Mouse (Mus musculus): ENCODE measurements around the gene 9530068E07Rik.

The 9530068E07Rik gene

DNA sequence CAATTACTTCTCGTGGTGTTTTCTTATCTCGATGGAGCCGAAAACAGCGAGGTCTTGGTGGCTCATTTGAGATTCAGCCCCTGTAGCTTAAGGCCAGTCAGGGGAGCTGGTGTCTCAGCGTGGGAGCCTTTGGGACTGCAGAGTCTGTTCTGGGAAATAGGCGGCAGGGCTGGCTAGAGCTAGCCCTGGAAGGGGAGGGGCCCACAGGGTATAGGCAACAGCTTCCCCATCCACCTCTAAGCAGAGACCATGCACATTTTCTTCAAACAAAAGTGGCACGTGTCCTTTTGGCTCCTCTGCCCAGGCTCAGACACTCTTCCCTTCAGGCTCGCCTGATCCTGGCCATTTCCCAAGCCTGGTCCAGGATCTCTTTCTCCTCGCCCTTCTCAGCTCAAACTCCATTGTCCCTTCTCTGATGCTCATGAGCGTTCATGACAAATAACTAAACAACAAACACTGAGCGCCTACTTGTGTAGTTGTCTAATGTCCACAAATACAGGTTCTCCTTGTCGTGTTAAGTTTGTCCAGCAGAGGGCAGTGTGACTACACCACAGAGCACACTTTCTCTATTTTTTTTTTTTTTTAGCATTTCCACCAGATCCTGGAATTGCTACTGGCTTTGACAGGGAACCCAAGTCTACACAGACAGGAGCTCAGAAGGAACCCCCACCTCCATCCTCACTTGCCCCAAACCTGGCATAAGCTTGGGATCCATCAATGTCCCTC lies 25.0 kb downstream of the 9530068E07Rik start:
- in situ Hi-C loops (cut with MboI, MseI) = no loop called here

DNA sequence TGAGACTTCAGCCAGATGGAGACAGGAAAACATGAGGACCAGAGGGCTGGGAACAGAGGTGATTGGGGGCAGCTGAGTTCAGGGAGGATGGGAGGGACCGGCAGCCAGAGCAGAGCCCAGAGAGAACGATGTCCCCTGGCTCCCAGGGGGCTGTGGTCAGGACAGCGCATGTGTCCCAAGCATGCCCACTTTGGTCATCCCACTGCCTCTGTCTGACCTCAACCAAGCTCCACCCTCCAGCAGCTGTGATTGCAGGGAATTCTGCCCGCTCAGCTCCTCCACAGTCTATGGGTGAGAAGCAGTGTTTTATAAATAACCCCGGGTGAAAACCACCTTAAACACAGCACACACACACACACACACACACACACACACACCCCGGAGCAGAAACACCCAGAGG lies 33.2 kb downstream of the 9530068E07Rik start:
- in situ Hi-C loops (cut with MboI, MseI) = no loop called here

DNA sequence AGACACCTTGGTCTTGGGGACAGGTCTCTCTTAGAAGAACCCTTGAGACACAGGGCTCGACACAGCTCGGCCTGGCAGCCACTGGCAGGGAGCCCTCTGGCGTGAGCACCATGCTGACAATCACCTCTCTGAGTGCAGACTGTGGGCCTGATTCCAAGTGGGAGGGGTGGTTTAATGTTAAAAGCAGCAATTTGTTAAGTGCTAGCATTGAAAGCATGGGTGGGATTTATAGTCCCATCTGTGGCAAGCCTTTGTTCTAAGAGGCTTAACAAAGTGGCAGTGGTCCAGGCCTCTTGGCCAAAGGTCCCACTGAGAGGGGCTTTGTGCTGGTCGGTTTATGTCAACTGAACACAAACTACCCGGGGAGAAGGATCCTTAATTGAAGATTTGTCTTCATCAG lies 35.4 kb downstream of the 9530068E07Rik start:
- in situ Hi-C loops (cut with MboI, MseI) = loop anchor here (10.0 kb wide), 1 partner anchor 203 kb away; no protein-coding TSS in a partner anchor

DNA sequence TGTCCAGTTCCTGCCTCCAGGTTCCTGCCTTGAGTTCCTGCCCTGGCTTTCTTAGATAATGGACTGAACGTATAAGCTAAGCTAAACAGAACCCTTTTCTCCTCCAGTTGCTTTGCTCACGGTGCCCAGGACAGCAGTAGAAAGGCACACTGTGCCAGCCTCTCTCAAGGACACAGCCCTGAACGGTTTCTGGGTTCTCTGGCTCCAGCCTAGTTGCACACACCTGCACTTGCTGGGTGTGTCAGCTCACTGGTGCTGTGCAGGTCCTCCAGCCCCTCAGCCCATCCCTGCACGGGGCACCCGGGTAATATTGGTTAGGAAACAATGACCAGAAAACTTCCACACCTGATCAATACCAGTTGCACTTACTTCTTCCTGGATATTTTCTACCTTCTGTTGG lies 35.9 kb downstream of the 9530068E07Rik start:
- in situ Hi-C loops (cut with MboI, MseI) = loop anchor here (10.0 kb wide), 1 partner anchor 203 kb away; no protein-coding TSS in a partner anchor

DNA sequence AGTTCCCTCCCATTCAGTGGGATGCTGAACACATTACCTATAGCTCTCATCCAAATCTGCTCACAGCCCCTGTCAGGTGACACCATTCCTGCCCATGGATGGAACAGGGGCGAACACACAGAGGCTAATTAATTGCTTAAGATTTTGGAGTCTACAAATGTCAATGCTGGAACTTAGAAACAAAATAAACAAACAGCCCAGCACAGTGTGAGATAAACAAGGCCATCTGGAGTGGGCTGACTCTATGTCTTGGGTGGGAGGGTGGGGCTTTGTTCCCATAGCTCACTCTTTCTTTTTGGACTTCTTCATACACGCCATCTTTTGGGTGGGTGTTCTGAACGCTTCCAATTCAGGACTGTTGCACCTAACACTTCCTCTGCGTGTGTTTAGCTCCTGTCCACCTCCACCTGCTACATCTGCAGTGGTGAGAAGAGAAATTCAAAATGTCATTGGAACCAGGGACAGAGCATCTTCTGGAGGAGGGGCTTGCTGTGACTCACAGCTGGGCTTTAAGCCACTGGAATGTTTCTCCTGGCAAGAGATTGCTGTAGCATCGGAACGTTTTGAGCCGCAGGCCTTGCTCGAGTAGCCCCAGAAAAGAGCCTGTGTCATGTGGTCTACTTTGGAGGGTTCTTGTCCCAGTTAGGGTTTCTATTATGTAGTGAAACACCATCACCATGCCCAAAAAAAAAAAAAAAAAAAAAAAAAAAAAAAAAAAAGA lies 37.0 kb downstream of the 9530068E07Rik start:
- in situ Hi-C loops (cut with MboI, MseI) = loop anchor here (10.0 kb wide), 1 partner anchor 202 kb away; no protein-coding TSS in a partner anchor

DNA sequence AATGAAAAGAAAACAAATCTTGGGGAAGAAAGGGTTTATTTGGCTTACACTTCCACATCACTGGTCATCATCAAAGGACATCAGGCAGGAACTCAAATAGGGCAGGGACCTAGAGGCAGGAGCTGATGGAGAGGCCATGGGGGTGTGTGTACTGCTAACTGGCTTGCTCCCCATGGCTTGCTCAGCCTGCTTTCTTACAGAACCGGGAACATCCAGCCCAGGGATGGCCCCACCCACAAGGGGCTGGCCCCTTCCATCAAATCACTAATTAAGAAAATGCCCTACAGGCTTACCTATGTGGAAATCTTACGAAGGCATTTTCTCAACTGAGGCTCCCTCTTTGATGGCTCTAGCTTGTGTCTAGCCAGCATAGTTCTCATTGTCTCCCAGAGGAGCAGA lies 37.6 kb downstream of the 9530068E07Rik start:
- in situ Hi-C loops (cut with MboI, MseI) = loop anchor here (10.0 kb wide), 1 partner anchor 201 kb away; no protein-coding TSS in a partner anchor

DNA sequence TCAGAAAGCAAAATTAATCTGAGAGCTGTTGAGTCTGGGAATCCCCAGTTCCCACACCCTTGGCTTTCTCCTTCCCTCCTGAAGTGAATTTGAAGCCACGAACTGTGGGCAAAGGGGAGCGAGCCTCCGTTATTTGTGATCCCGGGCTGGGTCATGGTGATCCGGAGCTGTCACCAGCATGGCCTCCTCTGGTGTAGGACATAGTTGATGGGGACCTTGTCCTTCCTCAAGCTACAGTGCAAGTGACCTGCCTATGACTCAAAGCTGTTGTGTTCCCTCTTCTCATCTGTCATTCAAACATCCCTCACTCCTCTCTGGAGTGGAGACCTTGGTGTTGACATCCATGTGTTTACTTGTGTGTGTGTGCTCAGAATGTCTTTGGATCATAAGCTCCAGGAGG lies 39.2 kb downstream of the 9530068E07Rik start:
- in situ Hi-C loops (cut with MboI, MseI) = loop anchor here (10.0 kb wide), 1 partner anchor 199 kb away; no protein-coding TSS in a partner anchor

DNA sequence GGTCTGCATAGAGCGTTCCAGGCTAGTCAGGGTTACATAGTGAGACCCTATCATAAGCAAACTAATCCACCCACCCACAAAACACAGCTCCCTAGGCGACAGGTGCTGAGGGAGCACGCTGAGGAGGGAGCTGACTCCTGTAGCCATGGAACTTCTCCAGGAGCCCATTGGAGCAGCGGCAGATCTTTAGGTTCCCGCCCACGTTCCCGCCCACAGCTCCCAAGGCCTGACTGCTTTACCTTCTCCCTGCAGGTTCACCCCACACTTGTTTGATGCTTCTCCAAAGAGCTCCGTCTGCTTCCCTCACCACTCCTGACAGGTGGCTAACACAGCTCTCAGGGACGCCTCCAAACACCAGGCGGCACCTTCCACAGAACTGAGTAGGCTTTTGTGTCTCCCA lies 40.9 kb downstream of the 9530068E07Rik start:
- in situ Hi-C loops (cut with MboI, MseI) = loop anchor here (10.0 kb wide), 1 partner anchor 198 kb away; no protein-coding TSS in a partner anchor

DNA sequence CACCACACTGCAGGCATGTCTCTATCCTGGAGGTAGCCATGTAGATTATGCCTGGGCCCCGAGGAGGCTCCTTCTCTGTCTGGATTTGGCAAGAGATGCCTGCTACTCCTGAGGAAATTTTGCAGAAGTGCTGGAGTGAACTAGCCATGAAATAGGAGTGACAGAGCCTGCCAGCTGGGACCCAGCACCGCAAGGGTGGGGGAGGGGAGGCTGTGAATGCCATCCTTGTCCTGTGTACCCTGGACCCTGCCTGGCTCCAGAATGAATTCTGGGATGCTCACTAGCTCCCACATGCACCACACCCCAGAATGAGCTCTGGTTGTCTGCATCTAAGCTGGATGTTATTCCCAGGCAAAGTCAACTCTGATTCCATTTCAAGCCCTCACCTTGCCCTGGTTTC lies 44.9 kb downstream of the 9530068E07Rik start:
- in situ Hi-C loops (cut with MboI, MseI) = no loop called here

DNA sequence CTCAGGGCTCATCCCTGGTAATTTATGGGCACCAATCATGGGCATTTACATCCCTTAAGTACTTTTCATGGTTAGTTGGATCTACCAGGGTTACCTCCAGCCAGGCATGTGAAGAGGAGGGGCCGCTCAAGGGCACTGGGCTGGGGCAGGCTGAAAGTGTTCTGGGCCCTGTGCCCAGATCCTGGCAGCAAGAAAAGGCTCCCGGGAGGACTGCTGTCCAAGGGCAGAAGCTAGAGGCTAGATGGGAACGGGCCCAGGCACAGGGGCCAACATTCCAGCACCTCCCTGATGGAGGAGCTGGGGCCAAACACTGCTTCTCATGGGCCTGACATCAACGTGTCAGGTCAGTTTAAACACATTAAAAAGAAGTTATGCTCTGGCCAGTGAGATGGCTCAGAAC lies 51.0 kb downstream of the 9530068E07Rik start:
- in situ Hi-C loops (cut with MboI, MseI) = no loop called here

DNA sequence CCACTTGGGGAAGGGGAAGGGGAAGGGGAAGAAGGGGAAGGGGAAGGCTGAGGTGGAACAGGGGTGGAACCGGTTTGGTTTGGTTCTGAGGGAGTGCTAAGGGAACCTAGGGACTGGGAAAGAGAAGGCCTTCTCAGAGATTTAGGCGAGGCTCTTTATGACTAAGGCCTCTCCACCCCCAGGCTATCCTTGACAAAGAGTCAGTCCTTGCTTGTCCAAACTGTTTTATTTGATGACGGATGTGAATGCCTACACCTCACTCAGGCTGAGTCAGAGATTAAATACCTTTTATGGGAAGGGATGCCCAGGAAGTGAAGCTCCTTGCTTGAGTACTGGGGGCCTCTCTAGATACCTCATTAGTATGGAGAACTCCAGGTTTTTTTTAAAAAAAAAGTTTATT lies 52.8 kb downstream of the 9530068E07Rik start:
- in situ Hi-C loops (cut with MboI, MseI) = no loop called here

DNA sequence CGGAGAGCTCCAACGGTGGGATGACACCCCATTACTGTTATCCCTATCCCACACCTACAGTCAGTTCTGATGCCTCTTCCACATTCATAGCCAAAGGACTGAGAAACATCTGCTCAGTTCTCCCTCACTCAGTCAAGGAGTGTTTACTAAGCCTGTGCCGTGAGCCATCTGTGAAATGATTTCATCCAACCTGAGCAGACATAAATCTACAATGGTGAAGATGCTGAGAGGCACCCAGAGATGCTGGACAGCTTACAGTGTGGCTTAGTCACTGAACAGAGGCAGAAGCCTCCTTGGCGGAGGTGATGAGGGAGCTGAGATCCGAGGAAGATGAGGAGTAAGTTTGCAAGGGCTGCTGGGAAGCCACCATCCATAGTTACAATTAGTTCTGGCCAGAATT lies 62.1 kb downstream of the 9530068E07Rik start:
- in situ Hi-C loops (cut with MboI, MseI) = no loop called here

Data from T-helper 1 cell (primary cell).